Mouse (Mus musculus) ES-E14 (cell line): ENCODE measurements around the gene Etv6. TPM values are rescaled to one million over a fixed set of nuclear protein-coding genes. Genes with fewer than 3 reads are reported as not detected.

Experiments used
- DNase-seq: peaks from one replicate; pipeline ENCODE4 v3.0.0-alpha.2; 2013; ENCODE audit warnings: low read depth, low spot score
- H3K27ac ChIP-seq: 2 replicates; pipeline ENCODE4 v1.5.1; 2012; ENCODE audit warnings: low read depth, mild to moderate bottlenecking, low read length, moderate library complexity, mixed read lengths; ENCODE audit not compliant: poor library complexity, insufficient read depth, severe bottlenecking
- H3K36me3 ChIP-seq: 2 replicates; pipeline ENCODE4 v1.6.1; 2012; ENCODE audit warnings: mild to moderate bottlenecking, low read length, moderate library complexity, mixed read lengths; ENCODE audit not compliant: control insufficient read depth, poor library complexity, insufficient read depth, severe bottlenecking
- H3K4me1 ChIP-seq, 2 experiments: fragments of 150-350 bp in 1 of 2; sonication (generic) in 1 of 2; 2 replicates each; pipeline ENCODE4 v1.6.1; 2012; ENCODE audit warnings: low read length in 2 of 2, mild to moderate bottlenecking in 1 of 2, mixed read lengths in 1 of 2; ENCODE audit not compliant: control insufficient read depth in 2 of 2, insufficient read depth in 2 of 2, poor library complexity in 1 of 2
- H3K4me3 ChIP-seq, 2 experiments: fragments of 150-350 bp in 1 of 2; sonication (generic) in 1 of 2; 2 replicates each; pipeline ENCODE4 v1.5.1; 2012; ENCODE audit warnings: low read length in 2 of 2, low read depth in 1 of 2, mild to moderate bottlenecking in 1 of 2, mixed read lengths in 1 of 2; ENCODE audit not compliant: insufficient read depth in 1 of 2, poor library complexity in 1 of 2, severe bottlenecking in 1 of 2
- H3K9ac ChIP-seq: 2 replicates; pipeline ENCODE4 v1.6.1; 2012; ENCODE audit warnings: low read depth, mild to moderate bottlenecking, low read length, mixed read lengths; ENCODE audit not compliant: poor library complexity, insufficient read depth, severe bottlenecking
- H3K9me3 ChIP-seq: fragments of 150-350 bp; sonication (generic); 2 replicates; pipeline ENCODE4 v1.6.1; 2012; ENCODE audit warnings: low read depth, mild to moderate bottlenecking, low read length; ENCODE audit not compliant: control insufficient read depth, insufficient read depth
- CHD2 ChIP-seq: IDR thresholded peaks from 2 replicates; pipeline ENCODE4 v1.6.1; 2014; ENCODE audit warnings: mild to moderate bottlenecking, low read depth, low read length, inconsistent platforms
- HCFC1 ChIP-seq: IDR thresholded peaks from 2 replicates; pipeline ENCODE4 v1.6.1; 2012; ENCODE audit warnings: low read length, inconsistent platforms, borderline replicate concordance; ENCODE audit not compliant: insufficient read depth
- MAFK ChIP-seq: IDR thresholded peaks from 2 replicates; pipeline ENCODE4 v1.6.1; 2014; ENCODE audit warnings: mild to moderate bottlenecking, low read depth, low read length, inconsistent platforms; ENCODE audit not compliant: insufficient read depth
- ZC3H11A ChIP-seq: IDR thresholded peaks from 2 replicates; pipeline ENCODE4 v1.6.1; 2012; ENCODE audit warnings: low read depth, mild to moderate bottlenecking, inconsistent platforms, low read length, borderline replicate concordance
- ZNF384 ChIP-seq: IDR thresholded peaks from 2 replicates; pipeline ENCODE4 v1.6.1; 2012; ENCODE audit warnings: low read depth, low read length, inconsistent platforms
- in situ Hi-C, 2 experiments: fragments of 600-800 bp; cut with MboI; formaldehyde crosslinking; loops; one replicate each; pipeline ENCODE4 v1.15.1; 2025; ENCODE audit warnings: low sequenced_read_pairs in 2 of 2, inconsistent platforms in 1 of 2; ENCODE audit not compliant: unreplicated experiment in 2 of 2
- total RNA-seq: library from RNA; depleted of rRNA; stranded (reverse); fragments of 300-350 nt; gene quantifications from 2 replicates; pipeline ENCODE4 v1.2.3, GENCODE M21; 2012

Gene Etv6
- total RNA-seq, 1 experiment: 11.8 TPM

DNA sequence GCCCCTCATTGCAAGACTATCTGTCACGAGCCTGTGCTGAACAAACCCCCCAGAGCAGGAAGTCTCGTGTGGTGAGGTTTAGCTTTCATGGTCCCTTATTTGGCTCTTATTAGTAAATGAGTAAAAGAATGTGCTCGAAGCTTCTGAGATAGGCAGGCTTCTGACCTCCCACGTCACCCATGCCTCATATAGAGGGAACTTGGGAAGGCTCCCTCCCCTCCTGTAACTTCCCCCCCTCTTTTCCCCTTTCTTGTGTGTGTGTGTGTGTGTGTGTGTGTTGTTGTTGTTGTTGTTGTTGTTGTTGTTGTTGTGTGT lies 54.8 kb downstream of the Etv6 start:
- no peaks in the 10 kb centered on the region for H3K4me1 ChIP-seq
- TF ChIP-seq MAFK (no peak), CHD2 (no peak), ZNF384 (no peak), ZC3H11A (no peak), HCFC1 (no peak)

DNA sequence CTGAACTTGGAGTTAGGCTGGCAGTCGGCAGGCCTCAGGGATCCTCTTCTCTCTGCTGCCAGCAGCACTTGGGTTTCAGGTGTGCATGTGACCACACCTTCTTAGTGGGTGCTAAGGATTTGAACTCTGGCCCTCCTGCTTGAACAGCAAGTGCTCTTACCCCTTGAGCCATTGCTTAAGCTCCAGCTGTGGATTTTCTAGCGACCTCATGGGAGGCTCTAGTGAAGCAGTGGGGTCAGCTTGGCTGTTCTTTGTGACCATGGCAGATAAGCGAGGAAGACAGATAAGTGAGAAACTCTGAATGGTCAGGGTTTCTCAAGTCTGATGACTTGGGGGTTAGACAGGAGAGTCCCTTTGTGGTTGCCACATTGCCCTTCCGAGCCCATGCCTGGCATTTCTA lies 55.4 kb downstream of the Etv6 start:
- Histone ChIP-seq H3K9ac (no peak overlapping the region), H3K36me3 (peaks cover 6% of the 10 kb centered on the region; the same call in 1 of the 2 replicates), H3K9me3 (no peaks in the 10 kb centered on the region), H3K4me1 (no peaks in the 10 kb centered on the region), H3K27ac (no peak overlapping the region), H3K4me3 (no peak overlapping the region)
- in situ Hi-C loops: no loop called here
- DNase-seq: no peak
- no peak for TF ChIP-seq CHD2
- TF ChIP-seq ZNF384: no peak
- no peak for TF ChIP-seq HCFC1
- TF ChIP-seq ZC3H11A: no peak
- no peak for TF ChIP-seq MAFK

More for the DNA sequence above, 54.8 kb downstream of the Etv6 start:
- Histone ChIP-seq H3K9me3 (no peaks in the 10 kb centered on the region), H3K4me3 (no peak overlapping the region), H3K27ac (no peak overlapping the region), H3K36me3 (peaks cover 6% of the 10 kb centered on the region; the same call in 1 of the 2 replicates), H3K9ac (no peak overlapping the region)
- no peak for DNase-seq
- in situ Hi-C loops: no loop called here

DNA sequence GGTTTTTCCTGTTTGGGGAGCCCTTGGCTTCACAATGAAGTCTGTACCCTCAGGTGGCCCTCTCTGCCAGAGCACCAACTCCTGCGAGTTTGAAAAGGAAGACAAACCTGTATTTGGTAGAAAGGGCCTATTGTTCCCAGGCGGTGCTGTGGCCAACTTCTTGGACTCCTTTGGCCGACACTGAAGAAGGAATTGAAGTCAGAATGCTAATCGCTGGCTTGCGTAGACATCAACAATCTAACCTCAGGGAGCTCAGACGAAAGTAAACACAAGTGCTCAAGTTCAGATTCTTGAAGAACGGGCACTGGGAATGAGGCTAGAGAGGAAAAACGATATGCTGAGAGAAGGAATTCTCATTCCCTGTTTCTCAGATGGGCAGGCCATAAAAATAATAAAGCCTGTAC lies 55.9 kb downstream of the Etv6 start:
- in situ Hi-C loops: no loop called here
- no peak for DNase-seq
- H3K36me3 ChIP-seq: peaks cover 6% of the 10 kb centered on the region; the same call in 1 of the 2 replicates
- H3K4me3 ChIP-seq: no peak overlapping the region
- H3K27ac ChIP-seq: no peak overlapping the region
- no peak overlapping the region for H3K9ac ChIP-seq
- TF ChIP-seq ZC3H11A (no peak), HCFC1 (no peak), MAFK (no peak), ZNF384 (no peak), CHD2 (no peak)
- no peaks in the 10 kb centered on the region for H3K9me3 ChIP-seq
- no peaks in the 10 kb centered on the region for H3K4me1 ChIP-seq

DNA sequence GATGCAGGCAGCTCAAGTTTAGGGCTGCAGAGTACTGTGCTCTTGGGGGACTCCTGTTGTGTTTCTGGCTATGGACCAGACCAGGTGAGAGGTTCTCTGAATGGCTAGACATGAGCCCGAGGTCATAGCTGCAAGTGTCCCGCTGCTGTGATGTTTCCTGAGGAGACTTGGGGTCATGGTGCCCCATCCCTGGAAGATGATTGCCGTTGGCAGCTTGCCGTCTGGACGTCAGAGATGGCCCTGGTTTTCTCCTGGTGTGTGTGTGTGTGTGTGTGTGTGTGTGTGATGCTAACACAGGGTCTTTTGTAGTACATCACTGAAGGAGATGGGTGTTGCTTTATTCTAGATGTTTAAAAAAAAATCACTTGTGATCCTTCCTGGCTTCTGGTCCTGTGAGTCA lies 58.6 kb downstream of the Etv6 start:
- in situ Hi-C loops: no loop called here
- no peak overlapping the region for H3K4me3 ChIP-seq
- no peaks in the 10 kb centered on the region for H3K9me3 ChIP-seq
- peaks cover 6% of the 10 kb centered on the region; the same call in 1 of the 2 replicates for H3K36me3 ChIP-seq
- no peak overlapping the region for H3K9ac ChIP-seq
- TF ChIP-seq ZNF384: no peak
- no peak for TF ChIP-seq HCFC1
- TF ChIP-seq MAFK: no peak
- no peak for TF ChIP-seq CHD2
- TF ChIP-seq ZC3H11A: no peak
- no peak overlapping the region for H3K27ac ChIP-seq
- no peak for DNase-seq
- H3K4me1 ChIP-seq: no peaks in the 10 kb centered on the region

DNA sequence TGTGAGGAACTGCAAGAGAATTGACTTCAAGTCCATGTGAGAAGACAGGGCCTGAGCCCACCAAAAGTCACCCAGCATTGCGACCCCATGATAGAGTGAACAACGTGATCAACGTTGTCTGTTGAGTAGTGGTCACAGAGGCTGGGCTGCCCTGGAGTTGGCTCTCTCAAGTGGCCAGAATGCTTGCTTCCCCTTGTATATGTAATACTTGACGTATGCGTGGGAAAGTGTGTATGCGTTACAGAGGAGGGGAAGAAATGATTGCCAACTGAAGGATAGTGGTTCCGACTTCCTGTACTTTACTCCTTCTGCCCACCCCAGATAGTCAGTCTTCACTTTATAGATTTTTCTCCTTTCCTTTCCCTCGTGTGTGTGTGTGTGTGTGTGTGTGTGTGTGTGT lies 59.1 kb downstream of the Etv6 start:
- peaks cover 6% of the 10 kb centered on the region; the same call in 1 of the 2 replicates for H3K36me3 ChIP-seq
- in situ Hi-C loops: no loop called here
- H3K9ac ChIP-seq: no peak overlapping the region
- H3K27ac ChIP-seq: no peak overlapping the region
- H3K9me3 ChIP-seq: no peaks in the 10 kb centered on the region
- TF ChIP-seq ZNF384 (no peak), ZC3H11A (no peak), CHD2 (no peak), MAFK (no peak), HCFC1 (no peak)
- no peak for DNase-seq
- H3K4me3 ChIP-seq: no peak overlapping the region
- no peaks in the 10 kb centered on the region for H3K4me1 ChIP-seq
